Mouse (Mus musculus) hindbrain, postnatal 0 days (tissue): ENCODE data around the gene Lamb1. TPM values are rescaled to one million over a fixed set of nuclear protein-coding genes. Genes with fewer than 3 reads are reported as not detected.

Experiments
- ATAC-seq: fragments of 200-750 bp; cut with Nextera tagmentation; 2 replicates; pipeline ENCODE4 v1.8.0; 2017; ENCODE audit warnings: mild to moderate bottlenecking, moderate TSS enrichment, moderate library complexity
- DNase-seq: peaks from one replicate; pipeline ENCODE4 v3.0.0-alpha.2; 2015; ENCODE audit warnings: low spot score
- H3K27ac ChIP-seq: fragments of 300-500 bp; sonication (generic); 2 replicates; pipeline ENCODE4 v1.5.1; 2014; ENCODE audit warnings: mild to moderate bottlenecking
- H3K27me3 ChIP-seq: fragments of 300-500 bp; sonication (generic); 2 replicates; pipeline ENCODE4 v1.6.1; 2014; ENCODE audit warnings: low read length, mixed read lengths; ENCODE audit not compliant: insufficient read depth
- H3K36me3 ChIP-seq: fragments of 300-500 bp; sonication (generic); 2 replicates; pipeline ENCODE4 v1.6.1; 2014; ENCODE audit warnings: low read length, mixed read lengths; ENCODE audit not compliant: insufficient read depth
- H3K4me1 ChIP-seq: fragments of 300-500 bp; sonication (generic); 2 replicates; pipeline ENCODE4 v1.6.1; 2014; ENCODE audit warnings: antibody characterized with exemption, low read length, mixed read lengths; ENCODE audit not compliant: insufficient read depth
- H3K4me2 ChIP-seq: fragments of 300-500 bp; sonication (generic); 2 replicates; pipeline ENCODE4 v1.6.1; 2014; ENCODE audit warnings: low read depth, mild to moderate bottlenecking, low read length, moderate library complexity, mixed read lengths
- H3K4me3 ChIP-seq: fragments of 300-500 bp; sonication (generic); 2 replicates; pipeline ENCODE4 v1.5.1; 2014; ENCODE audit warnings: low read length
- H3K9ac ChIP-seq: fragments of 300-500 bp; sonication (generic); replicated peaks from 2 replicates; pipeline ENCODE4 v1.6.1; 2014; ENCODE audit warnings: mild to moderate bottlenecking, low read length, moderate library complexity, mixed read lengths
- H3K9me3 ChIP-seq: fragments of 300-500 bp; sonication (generic); 2 replicates; pipeline ENCODE4 v1.6.1; 2016; ENCODE audit warnings: low read length, mixed read lengths
- CTCF ChIP-seq: IDR thresholded peaks from 2 replicates; pipeline ENCODE4 v1.5.1; 2016; ENCODE audit warnings: antibody characterized with exemption, control low read depth, low read depth
- WGBS: fragments of 180-500 bp; shearing (Covaris S2); extraction: QIAGEN DNeasy Blood & Tissue Kit; methylation state at CpG from one replicate; pipeline ENCODE4 v1.1.7; 2014; 5-methylcytosine and 5-hydroxymethylcytosine counted together
- polyA plus RNA-seq: library from polyadenylated mRNA; unstranded; fragments of >200 nt; fragmentation: Nextera tagmentation; extraction: Ambion mirVana; gene quantifications from 2 replicates; pipeline ENCODE4 v1.2.1, GENCODE M21; 2015
- total RNA-seq: library from RNA; depleted of rRNA; stranded (reverse); fragments of >200 nt; gene quantifications from 2 replicates; pipeline ENCODE4 v1.2.3, GENCODE M21; 2014

Lamb1 gene
- total and polyA plus RNA-seq, 2 experiments from 2014 or later = 12.1 to 30.9 TPM

- TF ChIP-seq CTCF = no peak
- no peaks in the 10 kb centered on the region for H3K27me3 ChIP-seq
- H3K4me2 ChIP-seq = no peak overlapping the region
- DNase-seq = no peak
- no peak overlapping the region for H3K4me3 ChIP-seq
- H3K36me3 ChIP-seq = no peaks in the 10 kb centered on the region
- H3K4me1 ChIP-seq = no peaks in the 10 kb centered on the region
- 92% methylated on average over 3 of the region's 3 CpGs for WGBS
- ATAC-seq = no peak
- H3K9ac ChIP-seq = no peak overlapping the region
- no peak overlapping the region for H3K27ac ChIP-seq
- H3K9me3 ChIP-seq = no peaks in the 10 kb centered on the region
Measured at GRCm38 (mm10) chr12:31299126-31299525, 34.1 kb downstream of the Lamb1 start.

DNA sequence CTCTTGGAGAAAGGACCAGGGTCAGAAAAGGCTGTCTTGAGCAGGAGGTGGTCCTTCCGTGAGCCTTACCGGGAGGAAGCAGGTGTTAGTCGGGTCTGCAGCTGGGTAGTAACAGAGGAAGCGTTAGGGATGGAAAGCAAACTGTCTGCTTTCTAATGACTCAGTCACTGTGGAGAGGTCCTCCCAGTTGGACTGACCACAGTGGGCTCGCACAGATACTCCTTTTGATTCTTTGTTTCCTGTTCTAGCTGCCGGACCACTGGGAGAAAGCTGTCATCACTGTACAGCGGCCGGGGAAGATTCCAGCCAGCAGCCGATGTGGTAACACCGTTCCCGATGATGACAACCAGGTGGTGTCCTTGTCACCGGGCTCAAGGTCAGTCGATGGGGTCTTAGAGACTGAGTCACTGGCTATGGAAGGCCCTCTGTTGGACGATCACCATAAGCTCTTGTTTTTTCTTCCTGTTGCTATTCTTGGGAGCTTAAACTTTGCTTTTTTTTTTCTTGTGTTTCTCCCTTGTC, 34.7 kb downstream of the Lamb1 start:
- H3K4me1 ChIP-seq = no peaks in the 10 kb centered on the region
- no peak overlapping the region for H3K27ac ChIP-seq
- H3K4me3 ChIP-seq = no peak overlapping the region
- no peaks in the 10 kb centered on the region for H3K9me3 ChIP-seq
- no peak overlapping the region for H3K9ac ChIP-seq
- DNase-seq (no peak), ATAC-seq (no peak)
- WGBS = 80% methylated on average over 14 of the region's 14 CpGs
- no peaks in the 10 kb centered on the region for H3K27me3 ChIP-seq
- H3K4me2 ChIP-seq = no peak overlapping the region
- H3K36me3 ChIP-seq = no peaks in the 10 kb centered on the region
- TF ChIP-seq CTCF = no peak

DNA sequence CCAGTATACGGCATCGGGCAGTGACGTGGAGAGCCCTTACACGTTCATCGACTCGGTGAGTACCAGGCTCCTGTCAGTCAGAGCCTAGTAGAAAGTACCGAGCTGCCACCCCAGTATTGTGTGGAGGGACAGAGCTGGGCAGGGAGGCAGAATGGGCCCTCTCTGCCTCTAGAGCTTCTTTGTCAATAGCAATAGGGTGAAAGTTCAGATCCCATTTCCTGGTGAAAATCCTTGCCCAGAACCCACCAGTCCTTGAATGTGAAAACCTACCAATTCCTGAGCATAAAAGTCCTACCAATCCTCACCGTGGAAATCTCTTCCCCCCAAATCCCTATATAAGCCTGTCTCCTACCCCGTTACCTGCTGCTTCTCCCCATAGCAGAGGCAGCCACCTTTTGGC, 35.2 kb downstream of the Lamb1 start:
- H3K27ac ChIP-seq = no peak overlapping the region
- H3K27me3 ChIP-seq = no peaks in the 10 kb centered on the region
- H3K4me1 ChIP-seq = no peaks in the 10 kb centered on the region
- no peak overlapping the region for H3K9ac ChIP-seq
- H3K9me3 ChIP-seq = no peaks in the 10 kb centered on the region
- no peak for ATAC-seq
- DNase-seq = no peak
- no peak overlapping the region for H3K4me2 ChIP-seq
- no peaks in the 10 kb centered on the region for H3K36me3 ChIP-seq
- WGBS = 95% methylated on average over 9 of the region's 9 CpGs
- H3K4me3 ChIP-seq = no peak overlapping the region
- no peak for TF ChIP-seq CTCF

- Histone ChIP-seq H3K4me2 (no peak overlapping the region), H3K27me3 (no peaks in the 10 kb centered on the region), H3K27ac (no peak overlapping the region), H3K4me1 (no peaks in the 10 kb centered on the region), H3K36me3 (no peaks in the 10 kb centered on the region), H3K4me3 (no peak overlapping the region), H3K9ac (no peak overlapping the region), H3K9me3 (no peaks in the 10 kb centered on the region)
- TF ChIP-seq CTCF = no peak
- ATAC-seq (peak; percentile 21; the same call in 1 of the 2 replicates), DNase-seq (no peak)
- 77% methylated on average over 5 of the region's 5 CpGs for WGBS
Measured at GRCm38 (mm10) chr12:31302266-31302665, 37.2 kb downstream of the Lamb1 start.

GRCm38 (mm10) chr12:31302766-31303511, 37.9 kb downstream of the Lamb1 start:
- Histone ChIP-seq H3K4me2 (no peak overlapping the region), H3K9ac (no peak overlapping the region), H3K9me3 (no peaks in the 10 kb centered on the region), H3K4me1 (no peaks in the 10 kb centered on the region), H3K4me3 (no peak overlapping the region), H3K36me3 (no peaks in the 10 kb centered on the region), H3K27ac (no peak overlapping the region), H3K27me3 (no peaks in the 10 kb centered on the region)
- DNase-seq (peak; percentile 42), ATAC-seq (peak; percentile 79)
- WGBS = 60% methylated on average over 16 of the region's 16 CpGs
- no peak for TF ChIP-seq CTCF

- Histone ChIP-seq H3K9me3 (no peaks in the 10 kb centered on the region), H3K4me2 (no peak overlapping the region), H3K36me3 (no peaks in the 10 kb centered on the region), H3K4me3 (no peak overlapping the region), H3K4me1 (peaks cover 3% of the 10 kb centered on the region; the same call in 1 of the 2 replicates), H3K27ac (no peak overlapping the region), H3K9ac (no peak overlapping the region), H3K27me3 (no peaks in the 10 kb centered on the region)
- no peak for ATAC-seq
- peak; percentile 46 for DNase-seq
- WGBS = 58% methylated on average over 5 of the region's 5 CpGs
- no peak for TF ChIP-seq CTCF
Measured at GRCm38 (mm10) chr12:31306075-31306675, 41.1 kb downstream of the Lamb1 start.

GRCm38 (mm10) chr12:31307011-31307410, 42.0 kb downstream of the Lamb1 start:
- WGBS = 82% methylated on average over 8 of the region's 8 CpGs
- ATAC-seq (0 out of 2 replicates have a peak, but pooled peaks have one; percentile 28), DNase-seq (no peak)
- Histone ChIP-seq H3K9ac (no peak overlapping the region), H3K4me2 (no peak overlapping the region), H3K27ac (no peak overlapping the region), H3K9me3 (no peaks in the 10 kb centered on the region), H3K36me3 (no peaks in the 10 kb centered on the region), H3K4me3 (no peak overlapping the region), H3K27me3 (no peaks in the 10 kb centered on the region), H3K4me1 (peaks cover 3% of the 10 kb centered on the region; the same call in 1 of the 2 replicates)
- TF ChIP-seq CTCF = no peak
